Mouse (Mus musculus) thymus, adult 2 months (tissue): ENCODE results near the gene Tln2.

Experiments
- CTCF ChIP-seq: fragments of 200-500 bp; IDR thresholded peaks from 2 replicates; pipeline ENCODE4 v1.5.1; 2012; ENCODE audit warnings: mild to moderate bottlenecking, control low read depth, low read length, moderate library complexity, borderline replicate concordance; ENCODE audit not compliant: control insufficient read depth, poor library complexity, insufficient read depth; ENCODE audit errors: extremely low read depth
- POLR2A ChIP-seq: fragments of 200-500 bp; IDR thresholded peaks from 2 replicates; pipeline ENCODE4 v1.6.1; 2012; ENCODE audit warnings: mild to moderate bottlenecking, low read length, control low read depth, moderate library complexity; ENCODE audit not compliant: control insufficient read depth, poor library complexity, insufficient read depth; ENCODE audit errors: extremely low read depth

DNA sequence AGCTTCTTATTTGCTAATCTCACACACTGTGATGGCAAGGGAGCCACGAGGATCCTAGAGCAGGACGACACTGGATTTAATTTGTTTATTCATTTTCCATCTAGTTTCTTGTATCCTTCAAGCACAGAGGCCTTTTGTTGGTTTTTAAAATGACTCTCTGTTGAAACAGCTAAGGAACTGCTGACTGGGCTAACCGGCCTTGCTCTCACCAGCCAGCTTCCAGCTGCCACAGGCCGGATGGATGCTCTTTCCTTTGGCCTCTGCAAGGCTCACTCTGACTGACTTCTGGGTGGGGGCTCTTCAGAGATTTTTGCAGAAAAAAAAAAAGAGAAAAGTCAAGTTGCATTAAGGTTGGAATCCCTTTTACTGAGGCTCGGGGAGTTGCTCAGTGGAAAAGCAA is 258.7 kb downstream of the Tln2 start:
- no peak for TF ChIP-seq POLR2A
- TF ChIP-seq CTCF: no peak
